Mouse (Mus musculus) lung, postnatal 10 days (tissue): ENCODE results near the gene Tnfrsf12a.

Source experiments
- DNase-seq: peaks from one replicate; pipeline ENCODE4 v3.0.0; 2021

The Tnfrsf12a gene

DNA sequence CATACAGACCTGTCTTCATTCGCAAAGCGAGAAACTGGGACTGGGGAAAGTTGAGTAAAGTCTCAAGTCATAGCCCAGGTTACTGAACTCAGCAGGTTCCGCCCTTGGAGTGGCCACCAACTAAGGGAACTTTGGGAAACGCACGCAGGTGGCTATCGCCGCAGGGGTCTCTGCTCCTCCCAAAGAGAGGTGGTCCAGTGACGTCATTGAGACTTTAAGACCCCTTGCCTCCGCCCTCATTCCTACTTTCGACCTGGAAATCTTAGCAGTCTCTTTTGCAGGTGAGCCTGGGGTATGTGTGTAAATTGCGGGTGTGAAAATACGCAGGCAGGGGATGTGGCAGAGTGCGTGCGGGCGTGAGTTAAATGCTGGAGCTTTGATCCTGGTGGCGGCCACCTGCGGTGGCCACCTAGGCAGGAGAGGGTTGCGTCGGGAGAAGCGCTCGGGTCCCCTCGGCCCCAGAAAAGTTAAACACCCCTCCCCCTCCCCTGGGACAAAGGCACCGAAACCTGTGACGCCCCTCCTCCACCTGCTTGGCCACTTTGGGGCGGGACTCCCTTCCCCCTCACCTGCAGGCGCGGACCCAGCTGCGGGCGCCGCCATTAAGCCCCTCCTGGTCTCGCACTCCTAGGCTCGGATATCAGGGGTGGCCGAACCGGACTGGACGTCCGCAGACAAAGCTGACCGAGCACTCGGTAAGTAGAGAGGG lies 2.0 kb upstream of the Tnfrsf12a start, which contains the start of gene Cldn6:
Gene Cldn6, plus strand, starts transcription at position 123 of the 709 bp plus-strand sequence.
- DNase-seq: no peak

DNA sequence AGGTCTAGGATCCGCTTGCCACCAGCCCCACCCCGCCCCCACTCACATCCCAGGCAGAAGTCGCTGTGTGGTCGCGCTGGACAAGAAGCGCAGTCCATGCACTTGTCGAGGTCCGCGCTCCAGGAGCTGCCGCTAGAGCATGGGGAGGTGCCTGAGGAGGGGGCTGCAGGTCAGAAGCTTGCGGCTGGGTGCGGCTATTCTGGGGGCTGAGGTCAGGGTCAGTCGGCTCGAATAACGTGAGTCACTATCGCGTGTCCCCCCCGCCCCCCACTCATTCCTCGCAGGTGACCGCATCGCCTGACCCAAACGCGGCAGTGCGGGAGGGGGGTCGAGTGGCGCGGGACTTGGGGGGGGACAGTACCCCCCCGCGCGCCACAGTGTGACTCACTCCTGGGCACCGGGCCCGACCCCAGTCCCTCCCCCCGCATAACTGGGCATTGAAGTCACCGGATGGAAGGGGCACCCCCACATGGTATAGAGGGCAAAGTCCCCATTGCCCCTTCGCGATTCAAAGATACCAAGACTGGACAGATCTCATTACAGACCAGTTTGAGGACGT lies 716 bp downstream of the Tnfrsf12a start:
- peak; percentile 63 for DNase-seq

DNA sequence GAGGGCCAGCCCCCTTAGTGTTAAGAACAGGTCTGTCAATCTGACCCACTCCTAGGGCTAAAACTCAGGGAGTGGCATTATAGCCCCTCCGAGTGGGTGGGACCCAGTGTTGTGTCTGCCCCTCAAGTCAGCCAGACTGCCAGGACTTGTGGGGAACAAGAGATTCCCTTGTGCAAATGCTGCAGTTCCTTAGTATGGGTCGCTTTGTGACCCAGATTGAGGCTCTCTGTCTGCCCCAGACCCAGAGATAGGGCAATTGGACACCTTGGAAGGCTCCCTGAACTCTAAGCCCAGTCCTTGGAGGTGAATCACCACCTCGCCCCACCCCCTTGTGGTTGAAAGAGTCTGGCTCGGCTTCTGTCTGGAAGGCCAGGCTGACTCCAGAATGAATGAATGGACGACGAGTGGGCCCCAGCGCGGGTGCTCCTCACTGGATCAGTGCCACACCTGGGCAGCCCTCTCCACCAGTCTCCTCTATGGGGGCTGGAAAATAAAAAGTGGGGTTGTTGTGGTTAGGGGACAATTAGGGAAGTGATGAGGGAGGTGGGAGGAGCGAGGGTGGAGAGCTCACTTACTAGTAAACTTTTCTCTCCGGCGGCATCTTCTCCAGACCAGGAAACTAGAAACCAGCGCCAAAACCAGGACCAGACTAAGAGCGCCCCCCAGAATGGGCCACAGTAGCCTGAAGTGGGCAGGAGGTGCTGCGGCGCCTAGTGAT lies 1.5 kb downstream of the Tnfrsf12a start:
- peak; percentile 65 for DNase-seq

DNA sequence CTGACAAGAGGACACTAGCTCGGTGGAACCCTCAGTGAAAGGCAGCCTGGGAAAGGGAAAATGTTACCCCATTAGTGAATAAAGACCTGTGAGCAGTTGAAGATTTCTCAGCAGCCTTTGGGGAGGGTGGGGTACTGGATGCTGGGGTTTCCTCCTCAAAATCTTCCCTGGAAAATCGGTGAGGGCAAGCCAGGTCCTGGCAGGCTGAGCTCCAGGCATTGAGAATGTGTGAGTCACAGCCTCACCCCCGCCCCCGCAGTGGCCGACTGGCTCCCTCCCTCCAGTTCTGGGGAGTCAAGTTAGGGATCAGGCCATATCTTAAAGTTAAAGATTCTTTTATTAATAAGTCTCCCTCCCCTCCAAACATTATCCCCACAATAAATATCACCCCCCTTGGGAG lies 2.1 kb downstream of the Tnfrsf12a start:
- peak; percentile 70 for DNase-seq

DNA sequence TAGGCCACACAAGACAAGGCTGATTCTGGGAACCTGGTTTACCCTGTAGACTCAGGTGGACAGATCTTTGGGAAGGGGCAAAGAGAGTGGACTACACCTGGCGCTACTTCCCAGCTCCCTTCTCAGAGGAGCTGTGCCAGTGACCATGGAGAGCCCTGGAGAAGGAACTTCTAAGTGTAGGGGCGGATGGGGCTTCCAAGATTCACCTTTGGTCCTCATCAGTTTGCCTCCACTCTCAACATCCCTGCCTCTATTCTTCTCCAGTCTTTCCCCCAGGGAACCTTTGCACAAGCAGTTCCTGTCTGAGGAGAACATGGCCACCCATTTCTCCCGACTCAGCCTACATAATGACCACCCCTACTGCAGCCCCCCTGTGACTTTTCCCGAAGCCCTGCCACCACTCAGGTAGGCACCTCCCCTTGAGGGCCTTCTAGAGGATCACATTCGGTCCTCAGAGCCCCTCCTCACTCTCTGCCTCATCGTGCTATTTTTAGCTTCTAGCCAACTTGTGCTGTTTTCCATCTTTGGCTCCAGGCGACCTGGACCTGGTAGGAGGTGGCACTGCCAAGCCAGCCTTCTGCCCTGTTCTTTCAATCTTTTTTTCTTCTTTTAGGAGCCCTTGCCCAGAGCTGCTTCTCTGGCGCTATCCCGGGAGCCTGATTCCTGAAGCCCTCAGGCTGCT lies 2.9 kb downstream of the Tnfrsf12a start:
- DNase-seq: peak; percentile 21

DNA sequence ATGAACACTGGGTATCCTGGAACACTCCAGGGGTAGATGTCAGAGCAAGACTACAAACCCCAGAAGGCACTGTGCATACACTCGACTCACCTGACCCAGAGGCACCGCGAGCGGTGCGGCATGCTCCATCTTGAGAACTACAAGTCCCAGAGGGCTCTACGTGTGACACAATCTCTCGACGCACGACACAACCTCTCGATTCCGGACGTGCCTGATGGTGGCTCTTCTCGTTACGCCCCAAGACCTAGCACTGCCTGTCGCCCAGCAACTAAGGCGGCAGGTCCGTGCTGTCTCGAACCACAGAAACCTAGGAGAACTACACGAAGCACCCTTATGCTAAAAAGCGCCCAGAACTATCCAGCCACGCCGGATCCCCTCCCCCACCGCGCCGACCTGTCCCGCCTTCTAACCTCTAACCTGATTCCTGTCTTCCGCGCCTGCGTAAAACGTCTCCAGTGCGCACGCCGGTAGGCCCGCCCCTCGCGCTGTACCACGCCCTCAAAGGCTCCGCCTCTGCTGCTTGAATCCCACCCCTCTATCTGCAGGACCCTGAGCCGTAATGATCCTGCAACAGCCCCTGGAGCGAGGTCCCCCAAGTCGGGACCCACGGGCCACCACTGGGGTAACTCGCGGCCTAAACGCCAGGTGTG lies 3.7 kb downstream of the Tnfrsf12a start, which contains the start of the genes Hcfc1r1 and Thoc6:
Gene Hcfc1r1, plus strand, starts transcription at position 173 of the 650 bp plus-strand sequence.
Gene Thoc6, minus strand, starts transcription at position 459 of the 650 bp plus-strand sequence.
- peak; percentile 94 for DNase-seq

DNA sequence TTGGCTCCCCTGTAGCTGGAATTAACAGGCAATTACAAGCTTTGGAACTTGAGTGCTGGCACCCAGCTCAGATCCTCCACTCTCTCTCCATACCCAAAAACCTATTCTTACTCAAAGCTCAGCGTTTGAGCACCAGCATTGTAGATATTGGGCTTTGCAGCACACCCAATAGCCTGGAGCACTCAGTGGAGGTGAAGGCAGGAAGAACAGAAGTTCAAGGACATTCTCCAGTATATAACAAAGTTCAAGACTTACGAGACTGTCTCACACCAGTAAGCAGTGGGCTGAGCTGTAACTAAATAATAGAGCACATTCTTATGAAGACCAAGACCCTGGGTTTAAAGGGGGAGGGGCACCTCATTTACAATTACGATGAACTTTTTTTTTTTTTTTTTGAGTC lies 4.5 kb downstream of the Tnfrsf12a start:
- DNase-seq: no peak

DNA sequence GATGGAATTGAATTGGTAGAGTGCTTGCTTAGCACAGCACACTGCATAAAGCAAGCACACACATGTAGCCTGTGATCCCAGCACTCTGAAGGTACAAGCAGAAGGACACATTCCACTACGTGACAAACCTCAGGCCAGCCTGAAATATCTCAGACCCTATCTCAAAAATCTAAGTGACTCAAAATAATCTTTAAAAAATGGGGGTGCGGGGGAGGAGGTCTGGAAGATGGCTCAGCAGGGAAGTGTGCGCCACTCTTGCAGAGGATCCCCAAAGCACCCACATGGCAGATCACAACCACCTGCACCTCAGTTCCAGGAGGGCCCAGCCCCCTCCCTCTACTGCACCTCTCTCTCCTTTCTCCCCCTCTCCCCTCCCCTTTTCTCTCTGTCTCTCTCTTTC lies 5.7 kb downstream of the Tnfrsf12a start:
- DNase-seq: no peak

DNA sequence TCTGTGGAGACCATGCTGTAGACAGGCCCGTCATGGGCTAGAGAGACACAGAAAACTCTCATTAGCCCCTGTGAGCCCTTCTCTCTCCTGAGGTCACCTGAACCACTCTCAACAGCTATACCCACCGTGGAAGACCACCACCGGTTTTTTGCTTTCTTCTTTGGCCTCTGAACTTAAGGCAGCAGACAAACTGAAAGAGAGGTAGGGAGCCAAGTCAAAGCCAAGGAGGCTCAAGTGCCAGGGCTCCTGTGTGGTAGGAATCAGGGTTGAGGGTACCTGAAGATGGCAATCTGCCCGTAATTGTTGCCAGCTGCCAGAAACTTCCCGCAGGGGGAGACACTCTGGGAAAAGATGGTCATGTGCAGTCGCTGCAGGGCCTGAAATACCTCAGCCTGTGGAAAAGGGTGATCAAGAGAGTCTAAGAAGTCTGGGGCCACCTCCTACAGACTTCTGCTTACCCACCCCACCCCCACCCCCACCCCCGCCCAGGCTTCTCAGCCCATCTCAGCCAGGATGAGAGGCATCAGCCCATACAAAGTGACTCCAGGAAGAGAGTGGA lies 6.7 kb downstream of the Tnfrsf12a start:
- no peak for DNase-seq

DNA sequence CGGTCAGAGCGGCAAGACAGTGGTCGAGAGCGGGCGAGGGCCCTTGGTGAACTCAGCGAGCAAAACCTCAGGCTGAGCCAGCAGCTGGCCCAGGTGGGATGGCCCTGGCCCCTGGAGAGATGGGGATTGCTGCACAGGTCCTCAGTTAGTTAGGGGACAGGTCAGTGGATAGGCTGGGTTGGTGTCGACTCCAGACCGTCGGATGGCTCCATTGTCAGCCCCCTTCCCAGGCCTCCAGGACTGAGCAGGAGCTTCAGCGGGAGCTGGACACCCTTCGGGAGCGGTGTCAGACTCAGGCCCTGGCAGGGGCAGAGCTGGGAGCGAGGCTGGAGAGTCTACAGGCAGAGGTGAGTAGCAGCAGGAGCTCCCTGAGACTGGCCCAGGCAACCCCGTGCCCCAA lies 11.8 kb downstream of the Tnfrsf12a start:
- DNase-seq: no peak

DNA sequence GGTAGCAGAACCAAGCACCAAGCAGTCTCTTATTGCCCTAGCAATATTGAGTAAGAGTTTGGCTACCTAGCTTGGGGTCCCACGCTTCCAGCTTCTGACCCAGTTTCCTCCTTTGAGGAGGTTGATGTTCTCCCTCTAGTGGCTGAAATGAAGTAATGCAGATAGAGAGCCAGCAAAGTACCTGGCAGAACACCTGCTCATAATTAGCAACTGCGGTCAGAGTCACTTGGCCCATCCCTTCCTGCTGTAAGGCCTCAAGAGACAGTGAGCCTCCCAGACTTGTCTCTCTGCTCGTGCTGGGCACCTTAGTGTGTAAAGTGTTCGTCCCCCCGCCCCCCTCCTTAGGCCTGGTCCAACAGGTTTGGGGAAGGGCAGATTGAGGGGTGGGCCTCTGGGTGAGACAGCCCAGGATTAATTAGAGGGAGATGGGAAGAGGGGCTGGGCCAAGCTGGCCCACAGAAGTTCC lies 12.7 kb downstream of the Tnfrsf12a start:
- DNase-seq: peak; percentile 27

DNA sequence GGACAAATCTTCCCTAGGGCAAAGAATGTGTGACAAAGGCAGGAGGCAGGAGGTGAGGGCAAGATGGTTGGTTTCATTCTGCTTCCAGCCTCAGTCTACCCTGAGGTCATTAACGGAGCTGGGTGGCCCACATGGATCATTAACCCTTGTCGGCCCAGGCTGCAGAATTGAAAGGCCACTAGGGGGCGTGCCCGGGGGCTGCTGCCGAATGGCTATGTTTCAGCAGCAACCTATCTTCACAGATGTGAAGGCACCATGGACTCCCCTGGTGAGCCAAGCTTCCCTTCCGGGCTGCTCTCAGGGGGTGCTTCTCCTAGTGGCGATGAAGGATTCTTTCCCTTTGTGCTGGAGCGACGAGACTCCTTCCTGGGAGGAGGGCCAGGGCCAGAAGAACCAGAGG lies 15.7 kb downstream of the Tnfrsf12a start:
- DNase-seq: peak; percentile 36

DNA sequence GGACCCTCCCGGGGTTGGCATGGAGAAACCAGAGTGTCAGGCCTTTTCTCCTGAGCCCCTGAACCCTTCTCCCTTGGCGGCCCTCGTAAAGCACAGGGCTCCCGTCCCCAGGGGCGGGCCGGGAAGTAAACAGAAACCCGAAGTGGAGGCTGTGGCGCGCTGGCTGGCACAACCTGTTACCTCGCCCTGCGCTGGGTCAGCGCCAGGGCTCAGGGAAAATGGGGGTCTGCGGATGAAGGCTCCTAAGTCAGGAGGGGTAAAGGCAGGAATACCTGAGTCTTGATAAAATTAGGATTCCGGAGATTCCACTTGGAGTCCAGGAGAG lies 16.4 kb downstream of the Tnfrsf12a start:
- peak; percentile 18 for DNase-seq

DNA sequence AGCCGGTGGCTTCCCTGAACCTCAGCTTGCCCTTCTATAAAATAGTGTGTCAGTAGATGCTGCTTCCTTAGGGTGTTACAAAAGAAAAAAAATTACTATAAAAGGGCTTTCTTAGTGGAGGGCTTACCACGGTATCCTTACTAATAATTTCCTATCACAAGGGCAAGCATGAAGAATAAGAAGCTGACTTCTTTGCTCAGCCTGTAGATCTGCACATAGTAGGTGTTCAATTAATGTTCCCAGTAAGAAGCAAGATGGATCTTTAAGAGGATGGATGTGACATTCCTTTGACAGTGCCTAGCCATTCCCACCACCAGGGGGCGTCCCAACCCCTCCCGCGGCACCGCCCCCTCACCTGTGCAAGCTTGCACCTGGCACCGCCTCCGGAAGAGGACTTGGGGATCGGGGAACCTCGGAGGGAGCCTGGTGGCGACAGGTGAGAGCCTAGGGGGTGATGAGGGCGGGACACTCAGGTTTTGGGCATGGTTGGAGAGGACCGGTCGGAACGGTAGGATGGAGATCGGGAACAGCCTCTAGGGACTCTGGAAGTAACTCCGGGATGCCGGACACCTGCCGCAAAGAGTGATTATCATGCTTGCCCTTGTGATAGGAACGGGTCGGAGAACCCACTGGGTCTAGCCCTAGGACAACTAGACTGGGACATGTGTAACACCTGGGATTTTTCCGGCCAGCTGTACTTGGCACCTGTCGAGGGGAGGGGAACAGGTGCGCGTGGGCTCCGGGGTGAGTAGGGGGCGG lies 17.0 kb downstream of the Tnfrsf12a start, which contains the start of gene Bicdl2:
Gene Bicdl2, plus strand, starts transcription at position 390 of the 759 bp plus-strand sequence.
- DNase-seq: peak; percentile 77

DNA sequence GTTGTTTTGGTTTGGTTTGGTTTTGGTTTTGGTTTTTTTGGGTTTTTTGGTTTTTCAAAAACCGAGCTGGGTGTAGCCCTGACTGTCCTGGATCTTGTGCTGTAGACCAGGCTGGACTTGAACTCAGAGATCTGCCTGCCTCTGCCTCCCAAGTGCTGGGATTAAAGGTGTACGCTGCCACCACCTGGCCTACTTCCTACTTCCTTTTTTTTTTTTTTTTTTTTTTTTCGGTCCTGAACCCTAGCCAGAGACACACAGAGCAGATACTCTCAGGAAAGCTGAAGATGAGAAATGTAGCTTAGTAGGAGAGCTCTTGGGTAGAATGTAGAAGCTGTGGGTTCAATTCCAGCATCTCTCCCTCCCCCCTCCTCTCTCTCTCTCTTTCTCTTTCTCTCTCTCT lies 18.8 kb downstream of the Tnfrsf12a start:
- DNase-seq: no peak

DNA sequence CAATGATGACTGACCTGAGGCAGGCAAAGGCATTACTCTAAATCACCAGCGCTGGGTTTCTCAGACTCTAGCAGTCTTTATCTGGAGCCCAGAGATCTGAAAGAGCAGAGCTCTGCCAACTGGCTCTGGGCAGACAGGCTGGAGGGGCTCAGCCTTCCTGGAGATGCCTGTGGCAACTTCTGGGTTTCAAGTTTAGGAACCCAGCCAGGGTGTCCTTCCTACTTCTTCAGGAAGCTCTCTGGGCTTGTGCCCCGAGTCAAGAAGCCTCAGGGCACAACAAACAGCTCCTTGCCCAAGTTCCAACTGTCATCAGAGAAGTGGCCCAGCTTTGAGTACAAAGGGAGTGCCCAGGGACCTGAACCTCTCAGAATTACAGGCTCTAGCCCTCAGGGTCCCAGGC lies 22.9 kb downstream of the Tnfrsf12a start:
- DNase-seq: no peak

DNA sequence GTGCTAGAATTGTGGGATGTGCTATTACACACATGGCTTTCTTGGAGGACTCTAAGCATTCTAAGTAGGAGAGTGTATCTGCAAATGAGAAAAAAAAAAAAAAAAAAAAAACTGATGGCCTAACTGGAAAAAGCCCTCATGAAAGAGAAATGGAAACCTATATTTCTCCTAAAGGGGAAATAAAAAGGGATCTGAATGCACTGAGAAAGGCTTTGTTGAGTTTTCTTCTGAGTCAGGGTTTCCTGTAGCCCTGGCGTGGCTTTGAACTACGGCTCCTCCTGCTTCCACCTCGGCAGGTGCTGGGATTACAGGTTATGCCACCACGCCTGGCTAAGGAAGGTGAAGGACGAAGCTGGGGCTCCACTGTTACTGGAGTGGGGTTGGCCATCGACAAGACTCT lies 23.3 kb downstream of the Tnfrsf12a start:
- no peak for DNase-seq

DNA sequence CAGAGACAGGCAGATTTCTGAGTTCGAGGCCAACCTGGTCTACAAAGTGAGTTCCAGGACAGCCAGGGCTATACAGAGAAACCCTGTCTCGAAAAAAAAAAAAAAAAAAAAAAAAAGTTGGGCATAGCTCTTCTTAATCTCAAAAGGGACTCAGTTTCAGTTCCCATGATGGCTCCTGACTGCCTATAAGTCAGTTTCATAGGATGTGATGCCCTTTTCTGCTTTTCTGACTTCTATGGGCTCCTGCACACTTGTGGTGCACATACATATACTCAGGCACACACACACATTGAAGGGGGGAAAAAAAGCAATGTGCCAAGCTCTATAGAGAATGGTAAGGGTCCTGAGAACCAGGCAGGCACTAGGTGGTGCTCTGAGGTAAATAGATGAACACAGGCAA lies 23.9 kb downstream of the Tnfrsf12a start:
- no peak for DNase-seq

DNA sequence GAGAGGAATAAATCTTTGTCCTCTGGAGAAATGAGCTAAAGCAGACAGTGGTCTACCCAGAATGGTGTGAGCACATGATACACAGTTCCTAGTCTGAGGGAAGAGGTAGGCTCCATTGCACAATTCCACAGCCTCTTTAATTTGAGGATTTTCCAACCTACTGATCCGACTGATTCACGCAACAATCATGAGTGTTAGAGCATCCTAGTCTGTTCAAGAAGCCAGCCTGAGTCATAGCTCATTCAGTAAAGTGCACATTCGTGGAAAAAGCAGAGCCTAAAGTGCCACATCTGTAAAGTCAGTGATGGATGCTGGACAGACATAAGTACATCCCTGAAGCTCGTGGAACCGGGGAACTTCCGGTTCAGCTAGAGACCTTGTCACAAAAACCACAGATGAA lies 25.9 kb downstream of the Tnfrsf12a start:
- no peak for DNase-seq

DNA sequence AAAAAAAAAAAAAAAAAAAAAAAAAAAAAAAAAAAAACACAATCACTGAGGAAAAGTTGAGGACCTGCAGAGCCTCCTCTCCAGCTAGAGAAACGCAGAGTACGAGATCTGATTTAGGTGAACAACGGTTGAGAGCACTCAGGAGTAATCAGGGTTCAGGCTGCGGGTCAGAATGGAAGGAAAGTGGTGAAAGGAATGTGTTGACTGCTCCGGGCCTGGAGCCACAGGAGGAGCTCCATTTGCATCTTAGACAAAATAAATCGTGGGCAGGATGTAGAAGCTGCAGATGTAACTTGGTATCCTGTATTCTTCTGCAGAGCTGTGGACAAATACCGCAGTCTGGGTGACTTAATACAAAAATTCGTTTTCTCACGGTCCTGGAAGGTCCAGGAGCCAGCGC lies 31.4 kb downstream of the Tnfrsf12a start:
- no peak for DNase-seq

DNA sequence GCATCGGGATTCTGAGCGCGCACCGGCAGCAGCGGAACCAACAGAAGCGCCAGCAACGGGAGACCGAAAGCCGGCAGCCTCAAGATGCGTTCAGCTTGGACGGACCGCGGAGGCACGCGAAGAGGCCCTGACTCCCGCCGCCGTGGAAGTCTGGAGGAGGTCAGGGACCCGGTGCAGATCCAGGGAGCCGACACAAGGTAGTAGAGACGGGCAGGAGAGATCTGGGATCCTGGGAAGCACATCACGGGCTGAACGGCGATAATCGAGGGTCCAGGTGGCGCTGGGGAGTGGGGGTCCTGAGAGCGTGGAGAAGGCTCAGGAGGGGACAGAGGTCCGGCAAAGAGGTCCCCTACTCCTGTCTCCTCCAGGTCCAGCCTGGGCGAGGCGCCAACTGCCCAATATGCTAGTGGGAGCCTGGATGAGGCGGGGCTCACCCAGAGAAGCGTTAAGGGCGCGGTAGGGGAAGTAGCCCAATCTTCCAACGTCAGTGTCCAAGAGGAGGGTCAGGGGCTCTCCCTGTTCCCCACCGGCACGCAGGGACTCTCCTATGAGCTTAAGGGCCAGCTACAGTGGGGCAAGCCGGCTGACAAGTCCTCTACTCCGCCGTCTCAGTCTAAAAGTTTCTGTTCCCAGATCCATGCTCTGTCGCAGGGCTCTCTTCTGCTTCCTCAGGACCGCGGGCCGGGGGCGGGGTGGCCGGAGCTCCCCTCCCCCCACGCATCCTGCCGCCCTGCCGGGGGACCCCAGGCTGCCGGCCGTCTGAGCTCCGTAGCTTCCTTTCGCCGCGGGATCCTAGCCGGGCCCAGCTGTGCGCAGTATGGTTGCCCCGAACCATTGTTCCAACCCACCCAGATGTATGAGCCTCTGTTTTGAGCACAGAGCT lies 32.4 kb downstream of the Tnfrsf12a start, which contains the start of gene Mmp25:
Gene Mmp25, minus strand, starts transcription at position 665 of the 883 bp plus-strand sequence.
- no peak for DNase-seq
